Mouse (Mus musculus): ENCODE measurements around the gene Spint2. TPM values are rescaled to one million over a fixed set of nuclear protein-coding genes. Genes with fewer than 3 reads are reported as not detected.
"Not testable (repeated sequence)": the region's sequence is repeated elsewhere in the genome, so short reads cannot be mapped to it uniquely, and the experiment has no call there.

Spint2 gene
- total RNA-seq, 2 experiments from 2014 or later, result 23.5 to 26.2 TPM

DNA sequence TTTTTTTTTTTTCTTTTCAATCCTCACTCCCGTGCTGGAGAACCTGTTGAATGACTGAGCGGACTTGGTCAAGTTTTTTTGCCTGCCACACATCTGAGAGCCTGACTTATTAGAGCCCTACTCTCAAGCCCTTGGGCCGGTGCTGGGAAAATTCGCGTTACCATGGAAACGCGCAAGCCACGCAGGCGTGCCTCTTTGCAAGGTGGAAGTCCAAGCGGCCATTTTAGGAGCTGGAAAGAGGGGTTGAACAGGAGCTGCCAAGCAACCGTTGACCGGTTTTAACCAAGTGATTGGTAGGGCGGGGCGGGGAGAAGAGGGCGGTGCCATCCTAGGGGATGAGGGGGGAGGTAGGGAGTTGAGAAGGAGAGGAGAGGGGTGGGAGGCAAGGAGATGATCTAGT lies 66.9 kb downstream of the Spint2 start:
- intact Hi-C loops (cut with DNase I), result no loop called here
- no peak for DNase-seq (ENCODE audit: low spot score in 2 of 2)

DNA sequence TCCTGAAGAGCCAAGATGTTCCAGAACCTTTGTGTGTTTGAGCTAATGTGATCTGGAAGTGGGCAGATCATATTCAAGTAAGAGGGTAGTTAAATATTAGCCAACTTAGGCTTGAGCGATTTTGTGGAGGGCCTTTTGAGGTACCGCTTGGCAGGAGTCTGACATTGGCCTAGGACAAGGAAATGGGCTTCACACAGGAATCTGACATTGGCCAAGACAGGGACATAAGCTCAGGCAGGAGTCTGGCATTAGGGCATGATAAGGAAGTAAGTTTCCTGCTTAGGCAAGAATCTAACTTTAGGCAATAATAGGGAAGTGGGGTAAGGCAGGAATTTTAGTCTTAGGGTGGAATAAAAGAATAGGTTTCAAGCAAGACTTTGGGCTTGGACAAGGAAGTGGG lies 67.5 kb downstream of the Spint2 start:
- DNase-seq (ENCODE audit: low spot score in 2 of 2), result no peak
- intact Hi-C loops (cut with DNase I), result no loop called here

DNA sequence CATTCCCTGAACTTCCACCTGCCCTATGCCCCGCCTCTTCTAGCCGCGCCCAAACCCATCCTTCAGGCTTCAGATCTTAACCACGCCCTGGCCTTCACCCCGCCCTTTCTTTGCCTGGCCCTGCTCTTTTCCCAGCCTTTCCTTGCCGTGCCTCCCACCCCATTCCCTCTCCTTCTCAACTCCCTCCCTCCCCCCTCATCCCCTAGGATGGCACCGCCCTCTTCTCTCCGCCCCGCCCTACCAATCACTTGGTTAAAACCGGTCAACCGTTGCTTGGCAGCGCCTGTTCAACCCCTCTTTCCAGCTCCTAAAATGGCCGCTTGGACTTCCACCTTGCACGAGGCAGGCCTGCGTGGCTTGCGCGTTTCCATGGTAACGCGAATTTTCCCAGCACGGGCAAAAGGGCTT lies 68.0 kb downstream of the Spint2 start, which contains the start of gene Catsperg1:
Gene Catsperg1 (minus strand): TSS at position 361 of the 408 bp plus-strand sequence.
- intact Hi-C loops (cut with DNase I), result no loop called here
- no peak for DNase-seq (ENCODE audit: low spot score in 2 of 2)

DNA sequence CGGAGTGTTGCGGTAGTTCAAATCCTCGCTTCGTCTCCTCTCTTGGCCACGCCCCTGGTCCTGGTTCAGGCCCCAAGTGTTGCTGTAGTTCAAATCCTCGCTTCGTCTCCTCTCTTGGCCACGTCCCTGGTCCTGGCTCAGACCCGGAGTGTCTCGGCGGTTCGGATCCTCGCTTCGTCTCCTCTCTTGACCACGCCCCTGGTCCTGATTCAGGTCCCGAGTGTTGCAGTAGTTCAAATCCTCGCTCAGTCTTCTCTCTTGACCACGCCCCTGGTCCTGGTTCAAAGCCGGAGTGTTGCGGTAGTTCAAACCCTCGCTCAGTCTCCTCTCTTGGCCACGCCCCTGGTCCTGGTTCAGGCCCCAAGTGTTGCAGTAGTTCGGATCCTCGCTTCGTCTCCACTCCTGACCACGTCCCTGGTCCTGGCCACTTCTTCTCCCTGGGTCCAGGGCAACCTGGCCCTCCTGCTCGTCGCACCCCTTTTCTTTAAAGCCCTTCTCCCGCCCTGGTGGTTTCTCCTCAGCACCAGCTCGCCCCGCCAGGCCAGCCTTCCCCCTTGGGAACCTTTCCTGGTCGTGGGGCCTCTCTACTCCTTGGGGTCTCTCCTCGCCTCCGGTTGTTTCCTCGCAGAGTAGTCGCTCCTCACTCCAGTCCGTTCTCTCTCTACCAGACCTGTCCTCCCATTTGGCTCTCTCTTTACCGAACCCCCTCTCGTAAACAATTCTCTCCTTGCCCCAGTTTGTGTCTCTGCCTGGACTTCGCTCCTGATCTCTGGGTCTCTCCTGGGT lies 68.7 kb downstream of the Spint2 start:
- intact Hi-C loops (cut with DNase I); DNase-seq (ENCODE audit: low spot score in 2 of 2): not testable (repeated sequence)

DNA sequence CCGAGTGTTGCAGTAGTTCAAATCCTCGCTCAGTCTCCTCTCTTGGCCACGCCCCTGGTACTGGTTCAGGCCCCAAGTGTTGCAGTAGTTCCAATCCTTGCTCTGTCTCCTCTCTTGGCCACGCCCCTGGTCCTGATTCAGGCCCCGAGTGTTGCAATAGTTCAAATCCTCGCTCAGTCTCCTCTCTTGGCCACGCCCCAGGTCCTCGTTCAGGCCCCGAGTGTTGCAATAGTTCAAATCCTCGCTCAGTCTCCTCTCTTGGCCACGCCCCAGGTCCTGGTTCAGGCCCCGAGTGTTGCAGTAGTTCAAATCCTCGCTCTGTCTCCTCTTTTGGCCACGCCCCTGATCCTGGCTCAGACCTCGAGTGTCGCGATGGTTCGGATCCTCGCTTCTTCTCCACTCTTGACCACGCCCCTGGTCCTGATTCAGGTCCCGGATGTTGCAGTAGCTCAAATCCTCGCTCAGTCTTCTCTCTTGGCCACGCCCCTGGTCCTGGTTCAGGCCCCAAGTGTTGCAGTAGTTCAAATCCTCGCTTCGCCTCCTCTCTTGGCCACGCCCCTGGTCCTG lies 69.4 kb downstream of the Spint2 start:
- intact Hi-C loops (cut with DNase I), result no loop called here
- no peak for DNase-seq (ENCODE audit: low spot score in 2 of 2)

DNA sequence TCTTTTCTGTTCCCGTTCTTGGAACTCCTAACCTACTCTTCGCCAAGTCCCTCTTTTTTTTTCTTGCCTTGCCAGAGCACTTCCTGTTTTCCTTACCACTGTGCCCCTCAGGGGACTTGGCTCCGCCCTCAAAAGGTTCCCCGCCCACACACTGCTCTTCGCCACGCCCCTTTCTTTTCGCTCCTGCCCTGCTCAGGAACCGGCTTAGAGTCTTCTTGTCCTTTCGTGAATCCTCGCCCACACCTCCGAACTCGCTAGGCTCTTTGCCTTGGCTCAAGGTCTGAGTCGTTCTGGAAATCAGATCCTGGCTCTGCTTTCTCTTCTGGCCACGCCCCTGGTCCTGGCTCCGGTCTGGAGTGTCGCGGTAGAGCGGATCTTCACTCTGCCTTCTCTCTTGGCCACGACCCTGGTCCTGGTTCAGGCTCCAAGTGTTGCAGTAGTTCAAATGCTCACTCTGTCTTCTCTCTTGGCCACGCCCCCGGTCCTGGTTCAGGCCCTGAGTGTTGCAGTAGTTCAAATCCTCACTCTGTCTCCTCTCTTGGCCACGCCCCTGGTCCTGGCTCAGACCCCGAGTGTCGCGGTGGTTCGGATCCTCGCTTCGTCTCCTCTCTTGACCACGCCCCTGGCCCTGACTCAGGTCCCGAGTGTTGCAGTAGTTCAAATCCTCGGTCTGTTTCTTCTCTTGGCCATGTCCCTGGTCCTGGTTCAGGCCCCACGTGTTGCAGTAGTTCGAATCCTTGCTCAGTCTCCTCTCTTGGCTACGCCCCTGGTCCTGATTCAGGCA lies 70.1 kb downstream of the Spint2 start:
- intact Hi-C loops (cut with DNase I), result no loop called here
- peak in 1 of 2 experiments; percentile 40 for DNase-seq (ENCODE audit: low spot score in 2 of 2)

DNA sequence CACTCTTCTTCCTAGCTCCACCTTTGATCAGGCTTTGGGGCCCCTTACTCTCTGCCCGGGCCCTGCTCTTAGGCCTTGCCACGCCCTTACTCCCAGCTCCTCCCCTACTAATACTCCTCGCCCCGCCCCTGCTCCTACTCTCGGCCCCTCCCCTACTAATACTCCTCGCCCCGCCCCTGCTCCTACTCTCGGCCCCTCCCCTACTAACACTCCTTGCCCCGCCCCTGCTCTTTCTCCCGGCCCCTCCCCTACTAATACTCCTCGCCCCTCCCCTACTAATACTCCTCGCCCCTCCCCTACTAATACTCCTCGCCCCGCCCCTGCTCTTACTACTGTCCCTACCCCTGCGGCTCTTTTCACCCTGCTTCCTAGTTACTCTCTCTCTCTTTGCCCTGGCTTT lies 70.7 kb downstream of the Spint2 start:
- intact Hi-C loops (cut with DNase I); DNase-seq (ENCODE audit: low spot score in 2 of 2): not testable (repeated sequence)

Other genes with a start within 250 kb of the Spint2 start
- 10 to 100 TPM in 1 of 2 experiments, 1 to 10 TPM in 1; 4.9 to 11.0 TPM for gene Ryr1, start 156.7 kb downstream of the Spint2 start, total RNA-seq (2021)
- 1 to 10 TPM in 1 of 2 experiments, under 1 TPM in 1; 0.89 to 2.5 TPM for gene Rasgrp4, start 147.1 kb downstream of the Spint2 start, total RNA-seq (2021)
- 10 to 100 TPM; 35.3 to 40.3 TPM for gene Fam98c, start 125.7 kb downstream of the Spint2 start, total RNA-seq (2021)
- 1 to 10 TPM in 1 of 2 experiments, under 1 TPM in 1; 0.88 to 1.4 TPM for gene Ggn, start 111.7 kb downstream of the Spint2 start, total RNA-seq (2021)
- 10 to 100 TPM; 41.8 to 62.4 TPM for gene Spred3, start 111.5 kb downstream of the Spint2 start, total RNA-seq (2021)
- gene Psmd8, start 101.2 kb downstream of the Spint2 start, total RNA-seq (2021), result 100 to 1,000 TPM; 126 to 136 TPM
- under 1 TPM; 0.52 to 0.75 TPM for gene Catsperg1, start 67.9 kb downstream of the Spint2 start, total RNA-seq (2021)
- gene Kcnk6, start 49.4 kb downstream of the Spint2 start, total RNA-seq (2021), result 1 to 10 TPM; 2.4 to 4.1 TPM
- 10 to 100 TPM; 48.6 to 54.6 TPM for gene Yif1b, start 43.6 kb downstream of the Spint2 start, total RNA-seq (2021)
- not detected for gene 2200002D01Rik, start 33.4 kb downstream of the Spint2 start, total RNA-seq (2021)
- gene Ppp1r14a, start 7.4 kb upstream of the Spint2 start, total RNA-seq (2021), result 10 to 100 TPM; 15.9 to 24.7 TPM
- 100 to 1,000 TPM in 1 of 2 experiments, 10 to 100 TPM in 1; 86.6 to 117 TPM for gene Dpf1, start 22.0 kb upstream of the Spint2 start, total RNA-seq (2021)
- 10 to 100 TPM; 41.2 to 65.2 TPM for gene Sipa1l3, start 236.7 kb upstream of the Spint2 start, total RNA-seq (2021)

All from left cerebral cortex, postnatal 36 days (tissue).